Mouse (Mus musculus) layer of hippocampus, postnatal 10 days (tissue): ENCODE measurements at regions not wholly inside any gene's neighbourhood (a gene's known extent, or its start where the extent isn't known, plus 50 kb on each side); places are given as distances from the start of the nearest gene placed in this dataset.
"Not testable (repeated sequence)": the region's sequence is repeated elsewhere in the genome, so short reads cannot be mapped to it uniquely, and the experiment has no call there.

ENCODE experiments used
- DNase-seq, 2 experiments: peaks; one replicate each; pipeline ENCODE4 v3.0.0; 2021; ENCODE audit warnings: low spot score in 2 of 2

DNA sequence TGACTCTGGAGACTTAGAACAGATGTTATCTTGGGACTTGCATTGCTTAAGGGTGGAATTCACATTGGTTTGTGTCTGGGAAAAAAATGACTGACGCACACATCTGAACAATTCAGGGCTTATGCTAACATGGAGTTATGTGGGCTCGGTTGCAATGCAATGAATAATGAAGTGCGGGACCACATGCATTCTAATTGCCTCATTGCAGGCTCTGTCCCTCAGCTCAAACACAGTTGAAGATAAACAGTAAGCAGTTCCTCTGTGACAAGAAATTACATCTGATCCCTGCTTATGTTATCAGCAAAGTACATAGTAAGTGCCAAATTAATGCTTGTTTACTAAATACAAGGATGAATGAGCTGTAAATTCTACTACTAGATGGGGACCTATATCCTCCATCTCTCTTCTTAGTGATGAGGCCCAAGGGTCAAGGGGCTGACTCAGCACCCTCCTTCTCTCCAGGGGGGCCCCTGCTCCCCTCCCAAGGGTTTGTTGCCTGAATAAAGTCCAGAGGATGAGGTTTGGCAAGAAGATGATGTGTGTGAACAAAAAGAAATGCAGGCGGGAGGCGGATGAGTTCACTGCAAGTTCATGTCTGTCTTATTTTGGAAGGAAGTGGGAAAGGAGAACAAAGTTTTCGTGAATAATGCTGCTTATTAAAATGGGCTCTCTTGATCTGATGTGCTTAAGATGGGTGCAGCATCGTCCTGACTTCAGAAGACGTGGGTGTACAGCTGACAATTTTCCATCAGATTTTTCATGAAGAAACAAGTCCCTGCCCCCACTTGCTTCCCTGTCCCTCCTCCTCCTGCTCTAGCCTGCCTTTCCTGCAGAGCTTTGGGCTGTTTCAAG, 533.1 kb downstream of the Shisa9 start:
- DNase-seq: no peak

DNA sequence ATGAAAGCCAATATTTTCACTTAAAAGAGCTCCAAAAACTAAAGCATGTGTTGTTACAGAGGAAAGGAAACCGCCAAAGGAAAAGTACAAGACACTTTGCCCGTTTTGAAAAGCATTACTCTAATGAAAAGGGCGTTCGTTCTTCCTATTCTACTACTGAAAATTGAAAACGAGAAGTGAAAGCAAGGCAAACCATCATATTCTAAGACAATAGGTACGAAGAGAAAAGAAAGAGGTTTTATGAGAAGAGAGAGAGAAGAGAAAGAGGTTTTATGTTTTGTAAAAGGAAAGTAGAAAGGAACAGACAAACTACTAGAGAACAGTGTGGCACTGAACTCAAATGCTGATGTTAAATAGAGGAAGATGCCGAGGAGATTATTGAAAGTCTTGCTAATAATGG, 534.4 kb downstream of the Shisa9 start:
- no peak for DNase-seq

DNA sequence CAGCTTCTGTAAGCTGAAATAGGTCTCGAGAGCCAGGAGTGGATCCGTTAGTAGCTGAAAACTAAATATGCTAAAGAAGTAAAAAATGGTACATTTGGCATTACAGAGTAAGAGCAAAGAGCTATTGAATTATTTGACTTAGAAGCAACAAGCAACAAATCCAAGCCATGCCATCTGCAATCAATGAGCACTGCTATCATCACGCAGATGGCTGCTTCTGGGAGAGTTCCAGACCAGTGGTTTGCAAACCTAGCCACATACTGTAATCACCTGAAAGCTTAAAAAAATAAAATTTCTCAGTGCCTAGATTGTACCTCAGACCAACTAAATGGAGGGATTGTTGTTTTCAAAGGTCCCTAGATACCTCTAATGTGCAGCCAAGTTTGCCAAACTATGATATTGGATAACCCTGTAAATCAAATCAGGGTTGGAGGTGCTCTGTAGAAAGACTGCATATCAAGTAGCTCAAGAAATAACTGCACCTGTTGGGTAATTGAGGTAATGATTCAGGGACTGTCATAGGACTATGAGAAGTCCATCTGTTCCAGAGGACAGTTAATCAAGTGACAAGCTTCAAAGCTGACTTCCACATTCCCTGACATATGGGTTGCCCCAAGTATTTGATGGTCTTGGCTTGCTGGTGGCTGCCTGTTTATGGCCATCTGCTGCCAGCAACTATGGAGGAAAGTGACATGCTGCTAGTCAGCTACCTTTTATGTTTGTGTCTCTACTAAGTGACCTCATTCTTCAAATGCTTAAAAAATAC, 538.0 kb downstream of the Shisa9 start:
- peak; percentile 9 to 24 for DNase-seq

DNA sequence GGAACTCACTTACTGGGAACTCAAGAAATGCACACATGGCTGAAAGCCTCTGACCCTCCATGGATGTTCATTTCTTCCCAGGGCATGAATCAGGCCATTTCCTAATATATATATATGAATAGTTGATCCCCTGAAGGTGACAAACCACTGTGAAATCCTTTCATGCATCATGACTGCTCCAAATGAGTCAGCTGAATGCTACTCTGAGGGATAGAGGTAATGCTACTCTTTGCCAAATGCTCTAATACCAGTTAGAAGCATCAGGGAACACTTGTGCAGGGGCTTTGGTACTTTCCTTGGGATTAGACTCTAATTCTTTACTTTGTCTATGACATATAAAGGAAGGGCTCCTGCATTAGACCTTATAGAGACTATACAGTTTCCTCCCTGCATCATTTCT, 561.0 kb upstream of the Ercc4 start:
- DNase-seq: no peak

DNA sequence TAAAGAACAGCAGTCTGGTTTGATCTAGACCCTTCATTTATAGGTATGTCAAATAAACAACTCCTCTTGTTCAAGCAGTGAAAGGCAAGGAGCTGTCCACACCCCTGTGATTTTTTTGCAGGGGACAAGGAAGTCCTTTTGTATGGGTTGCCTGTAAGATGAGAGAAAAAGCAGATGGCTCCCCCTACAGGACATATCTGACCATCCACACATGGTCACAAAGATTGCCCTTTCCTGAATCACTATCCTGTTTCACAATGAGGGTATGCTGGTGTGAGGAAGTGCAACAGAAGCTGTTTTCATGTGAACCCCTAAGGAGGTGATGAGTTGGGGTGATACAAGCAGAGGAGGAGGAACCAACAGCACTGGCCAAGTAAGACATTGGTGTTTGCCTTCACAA, 520.6 kb upstream of the Ercc4 start:
- peak in 1 of 2 experiments; percentile 13 for DNase-seq

DNA sequence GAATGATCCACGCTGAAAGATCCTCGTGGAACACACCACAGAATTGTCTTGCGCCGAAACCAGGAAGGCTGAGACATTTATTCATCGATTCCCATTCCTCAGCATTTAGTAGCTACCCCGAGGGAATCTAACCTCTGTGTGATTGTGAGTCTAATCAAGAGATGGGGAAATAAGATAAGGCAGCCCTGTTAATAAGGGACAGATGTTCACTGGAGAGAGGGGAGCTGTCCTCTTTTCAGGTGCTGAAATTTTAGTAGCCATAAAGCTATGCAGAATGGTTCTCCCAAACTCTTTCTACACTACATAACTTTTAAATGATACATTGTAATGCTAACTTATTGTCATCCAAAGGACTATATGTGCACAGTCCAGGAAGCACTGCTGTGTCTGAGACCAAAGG, 501.2 kb upstream of the Ercc4 start:
- no peak for DNase-seq

DNA sequence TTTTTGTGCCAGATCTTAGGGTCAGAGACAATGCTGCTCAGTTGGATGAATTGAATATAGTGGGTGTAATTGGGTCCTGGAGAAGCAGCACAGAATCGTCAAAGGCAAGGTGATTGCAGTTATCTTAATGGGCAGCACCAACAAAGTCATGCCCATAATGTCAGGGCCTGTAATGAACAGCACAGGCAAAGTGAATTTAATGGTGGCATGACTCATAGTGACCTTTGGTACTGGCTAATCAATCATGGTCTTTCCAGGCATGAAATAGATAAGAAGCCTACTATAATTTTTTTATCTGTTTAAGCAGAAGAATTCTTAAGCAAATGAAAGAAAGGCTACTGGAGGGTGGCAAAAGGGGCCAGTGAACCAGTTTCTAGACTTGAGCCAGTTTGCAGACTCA, 498.4 kb upstream of the Ercc4 start:
- DNase-seq: no peak

DNA sequence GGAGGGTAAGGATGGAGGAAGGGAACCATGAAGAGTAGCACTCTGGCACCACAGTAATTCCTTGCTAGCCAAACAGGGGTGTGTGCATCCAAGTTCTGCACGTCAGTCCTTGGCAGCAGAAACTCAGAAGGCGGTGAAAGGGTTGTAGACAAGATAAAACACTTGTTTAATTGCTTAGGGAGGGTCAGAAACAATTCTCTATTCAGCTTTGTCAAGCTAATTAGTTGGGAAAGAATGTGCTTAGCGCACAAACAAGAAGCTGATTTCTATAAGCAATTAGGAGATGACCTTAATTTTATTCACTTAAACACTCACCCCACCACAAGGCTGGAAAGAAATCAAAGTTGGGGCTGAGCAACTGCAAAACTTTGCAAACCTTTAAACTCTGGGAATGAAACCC, 491.7 kb upstream of the Ercc4 start:
- DNase-seq: no peak

DNA sequence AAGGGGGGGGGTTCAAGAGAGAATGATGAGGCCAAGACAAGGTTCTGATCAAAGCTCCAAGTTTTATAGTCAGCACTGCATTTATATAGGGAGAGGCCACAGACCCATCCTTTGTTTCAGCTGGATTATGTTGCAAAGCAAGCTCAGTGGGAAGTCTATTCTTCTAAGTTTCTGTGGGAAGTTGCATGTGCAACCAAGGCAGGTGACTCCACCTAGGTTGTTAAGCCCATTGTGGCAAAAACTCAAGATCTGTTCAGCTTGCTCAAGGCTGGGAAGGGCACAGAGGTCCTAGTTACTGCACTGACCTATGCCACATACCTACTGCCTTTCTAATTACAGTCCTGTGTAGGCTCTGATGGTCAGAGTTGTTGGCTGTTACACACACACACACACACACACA, 477.0 kb upstream of the Ercc4 start:
- no peak for DNase-seq

DNA sequence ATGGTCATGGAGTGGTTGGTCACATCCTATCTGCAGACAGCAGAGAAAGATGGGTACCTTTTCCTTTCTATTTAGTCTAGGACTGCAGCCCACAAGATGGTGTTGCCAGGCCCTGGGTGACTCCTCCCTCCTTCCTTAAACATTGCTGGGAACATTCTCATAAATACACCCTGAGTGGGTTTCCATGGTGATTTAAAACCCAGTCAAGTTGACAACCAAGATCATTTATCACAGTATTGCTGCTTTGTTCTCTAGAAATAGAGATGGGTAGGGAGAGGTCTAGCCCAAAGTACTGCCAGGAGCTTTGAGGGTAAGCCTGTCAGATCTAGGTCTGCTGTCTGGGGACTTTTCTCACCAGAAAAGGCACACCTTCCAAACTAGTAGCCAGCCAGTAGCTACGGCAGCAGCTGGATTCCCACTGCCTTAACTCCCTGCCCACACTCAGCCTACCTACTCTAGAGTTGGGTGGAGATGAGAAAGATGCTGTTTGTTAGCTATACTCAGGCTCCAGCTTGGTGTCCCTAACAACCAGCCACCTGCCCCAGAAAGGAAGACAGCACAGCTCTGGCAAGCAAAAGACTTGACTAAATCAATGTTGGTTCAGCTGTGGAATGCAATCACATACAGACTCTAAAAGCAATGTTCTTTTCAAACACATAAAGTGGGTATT, 470.4 kb upstream of the Ercc4 start:
- peak; percentile 14 to 17 for DNase-seq

DNA sequence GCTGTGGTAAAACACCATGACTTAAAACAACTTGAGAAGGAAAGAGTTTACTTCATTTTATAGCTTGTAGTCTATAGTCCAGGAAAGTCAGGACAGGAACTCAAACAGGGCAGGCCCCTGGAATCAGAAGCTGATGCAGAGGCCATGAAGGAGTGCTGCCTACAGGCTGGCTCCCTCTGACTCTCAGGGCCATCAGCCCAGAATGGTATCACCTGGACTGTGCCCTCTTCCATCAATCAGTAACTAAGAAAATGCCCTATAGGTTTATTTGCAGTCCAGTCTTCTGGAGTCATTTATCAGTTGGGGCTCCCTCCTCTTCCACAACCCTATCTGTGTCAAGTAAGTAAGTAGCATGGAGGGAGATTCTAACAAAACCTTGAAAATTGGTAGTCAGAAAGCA, 466.4 kb upstream of the Ercc4 start:
- no peak for DNase-seq

DNA sequence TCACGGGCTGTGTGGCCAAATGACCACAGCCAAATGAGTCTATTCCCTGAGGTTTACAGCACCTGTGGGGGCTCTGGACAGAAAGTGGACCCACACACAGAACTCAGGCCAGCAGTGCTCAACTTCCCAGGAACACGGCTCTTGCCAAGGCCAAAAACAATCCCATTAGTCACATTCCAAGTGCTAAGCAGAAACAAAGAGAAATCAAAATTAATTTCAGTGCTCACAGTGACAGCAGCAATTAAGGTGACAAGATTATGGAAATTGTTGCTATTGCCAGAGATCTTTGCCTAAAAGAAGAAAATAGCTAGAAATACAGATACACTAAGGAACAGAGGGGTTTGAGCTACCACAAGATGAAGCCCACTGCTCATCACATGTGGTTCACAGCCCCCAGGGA, 464.9 kb upstream of the Ercc4 start:
- DNase-seq: no peak

DNA sequence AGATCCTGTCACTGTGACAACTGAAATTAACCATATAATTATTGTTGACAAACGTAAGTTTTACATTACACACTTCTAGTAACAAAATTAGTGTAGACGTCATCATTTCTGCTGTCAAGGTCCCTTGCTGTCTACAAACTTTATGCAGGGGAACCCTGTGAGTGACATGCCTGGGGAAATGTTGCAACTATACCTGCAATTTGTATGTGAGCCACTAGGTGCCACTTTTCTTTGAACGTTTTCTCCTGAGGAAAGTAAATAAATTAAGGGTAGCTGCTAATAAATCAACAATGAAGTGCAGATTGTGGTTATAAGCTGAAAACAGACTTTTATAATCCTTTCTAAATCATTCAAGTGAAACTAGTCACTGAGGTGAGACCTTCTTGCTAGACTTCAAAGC, 457.3 kb upstream of the Ercc4 start:
- no peak for DNase-seq

DNA sequence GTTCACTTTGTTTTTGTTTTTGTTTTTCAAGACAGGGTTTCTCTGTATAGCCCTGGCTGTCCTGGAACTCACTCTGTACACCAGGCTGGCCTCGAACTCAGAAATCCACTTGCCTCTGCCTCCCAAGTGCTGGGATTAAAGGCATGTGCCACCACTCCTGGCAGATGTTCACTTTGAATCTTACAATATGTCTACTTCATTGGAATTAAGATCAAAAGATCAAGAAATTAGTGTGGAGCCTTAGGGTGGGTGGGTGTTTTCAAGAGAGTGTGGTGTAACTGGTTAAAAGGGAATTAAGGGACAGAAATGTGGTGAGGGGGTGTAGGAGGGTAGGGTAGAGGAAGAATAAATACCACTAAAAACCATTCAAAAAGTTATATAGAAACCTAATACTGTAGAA, 435.8 kb upstream of the Ercc4 start:
- DNase-seq: not testable (repeated sequence)

DNA sequence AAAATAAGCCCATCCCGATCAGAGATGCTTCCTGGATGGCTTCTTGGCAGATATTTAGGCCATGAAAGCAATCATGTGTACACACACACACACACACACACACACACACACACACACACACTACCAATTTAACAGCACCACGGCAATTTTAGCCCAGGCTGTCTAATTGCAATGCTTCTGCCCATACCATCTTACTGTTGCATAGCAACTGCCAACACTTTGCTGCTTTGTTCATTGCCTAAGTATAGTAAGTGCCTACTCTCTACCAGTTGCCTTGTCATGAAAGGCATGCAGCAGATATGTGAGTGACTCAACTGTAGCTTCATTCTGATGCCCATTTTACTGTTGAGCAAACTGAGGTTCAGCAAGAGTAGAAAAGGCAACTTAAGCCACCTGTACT, 428.0 kb upstream of the Ercc4 start:
- no peak for DNase-seq

DNA sequence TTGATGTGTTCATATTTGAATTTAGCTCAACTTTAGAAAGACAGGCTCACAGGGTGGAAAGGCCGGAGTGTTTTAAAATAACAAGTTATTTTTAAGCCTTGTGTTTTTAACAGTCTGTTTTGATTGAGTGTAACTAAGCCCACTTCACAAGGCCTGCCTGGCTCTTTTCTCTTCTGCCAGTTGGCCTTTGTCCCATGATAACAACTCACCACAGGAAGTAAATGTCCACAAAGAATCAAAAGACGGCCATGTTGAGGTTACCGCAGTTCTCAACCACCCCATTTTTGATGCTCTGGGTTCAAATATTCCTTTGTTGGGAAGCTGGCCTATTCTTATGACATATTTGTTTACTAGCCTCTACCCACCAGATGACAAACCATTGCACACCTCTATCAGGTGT, 423.7 kb upstream of the Ercc4 start:
- no peak for DNase-seq

DNA sequence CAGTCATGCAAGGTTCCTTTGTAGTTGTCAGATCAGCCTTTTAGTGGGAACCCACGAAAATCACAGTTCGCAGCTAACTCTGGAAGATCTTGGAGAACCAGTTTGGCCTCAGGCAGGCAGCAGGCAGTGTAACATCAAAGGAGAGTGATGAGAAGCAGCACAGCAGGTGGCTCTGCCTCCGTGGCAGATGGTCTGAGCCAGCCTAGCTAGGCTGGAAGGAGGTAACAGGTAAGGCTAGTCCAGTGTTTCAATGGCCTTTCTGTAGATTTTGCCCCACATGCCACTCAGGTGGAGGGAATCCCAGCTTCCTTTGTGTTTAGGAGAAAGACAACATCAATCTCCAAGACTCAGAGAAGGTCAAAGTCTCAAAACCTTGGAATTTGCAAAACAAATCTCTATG, 417.7 kb upstream of the Ercc4 start:
- no peak for DNase-seq

DNA sequence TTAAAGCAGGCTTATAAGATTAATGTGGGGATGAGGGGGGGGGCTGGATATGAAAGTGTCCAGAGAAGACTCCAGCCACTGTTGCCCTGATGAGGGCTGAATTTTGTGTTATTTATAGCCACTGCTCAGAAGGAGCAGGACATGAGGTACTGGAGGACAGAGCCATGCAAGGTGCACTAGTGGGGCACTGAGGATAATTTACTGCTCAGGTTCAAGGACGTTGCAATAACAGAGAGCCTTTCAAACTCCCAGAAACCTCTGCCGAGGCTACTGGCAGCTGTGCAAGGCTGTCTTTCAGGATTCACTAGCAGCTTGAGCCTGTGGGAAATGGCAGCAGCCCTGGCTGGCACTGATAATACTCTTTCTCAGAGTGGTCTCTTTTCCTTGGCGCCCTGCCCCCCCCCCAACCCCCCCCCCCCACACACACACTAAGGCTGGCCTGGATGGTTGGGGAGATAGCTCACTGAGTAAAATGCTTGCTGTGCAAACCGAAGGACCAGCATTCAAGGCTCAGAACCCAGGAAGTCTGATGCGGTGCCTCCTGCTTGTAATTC, 416.7 kb upstream of the Ercc4 start:
- no peak for DNase-seq

DNA sequence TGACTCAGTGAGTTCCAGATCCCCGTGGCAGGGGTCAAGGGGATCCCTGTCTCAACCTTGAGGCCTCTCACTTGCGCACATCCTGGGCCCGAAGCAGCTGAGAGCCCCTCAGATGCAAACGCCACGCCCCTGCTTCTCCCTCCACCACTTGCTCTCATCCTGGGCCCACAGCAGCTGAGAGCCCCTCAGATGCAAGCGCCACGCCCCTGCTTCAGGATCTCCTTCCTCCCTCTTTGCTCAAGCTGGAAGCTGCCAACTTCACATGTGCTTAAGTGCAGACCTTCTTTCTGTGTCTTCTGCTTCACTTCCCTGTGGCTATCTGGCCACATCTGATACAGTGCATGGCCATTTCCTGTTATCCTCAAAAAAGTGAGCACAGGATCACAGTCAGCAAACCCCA, 416.1 kb upstream of the Ercc4 start:
- no peak for DNase-seq

DNA sequence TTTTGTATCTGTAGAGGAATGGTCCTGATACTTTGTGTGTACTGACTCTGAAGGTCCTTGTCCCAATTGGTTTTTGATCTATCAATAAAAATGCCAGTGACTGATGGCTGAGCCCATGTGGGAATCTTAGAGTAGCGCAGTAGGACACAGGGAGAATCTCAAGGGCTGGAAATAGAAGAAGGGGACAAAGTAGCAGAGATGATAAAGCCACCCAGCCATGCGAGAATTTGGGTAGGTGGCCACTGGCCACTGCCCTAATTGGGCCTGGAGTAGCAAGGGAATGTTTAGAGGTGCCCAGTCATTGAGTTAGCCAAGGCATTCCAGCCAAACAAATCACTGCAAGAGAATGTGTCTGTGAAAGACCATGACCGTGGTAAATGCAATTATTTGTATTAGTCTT, 414.8 kb upstream of the Ercc4 start:
- no peak for DNase-seq

DNA sequence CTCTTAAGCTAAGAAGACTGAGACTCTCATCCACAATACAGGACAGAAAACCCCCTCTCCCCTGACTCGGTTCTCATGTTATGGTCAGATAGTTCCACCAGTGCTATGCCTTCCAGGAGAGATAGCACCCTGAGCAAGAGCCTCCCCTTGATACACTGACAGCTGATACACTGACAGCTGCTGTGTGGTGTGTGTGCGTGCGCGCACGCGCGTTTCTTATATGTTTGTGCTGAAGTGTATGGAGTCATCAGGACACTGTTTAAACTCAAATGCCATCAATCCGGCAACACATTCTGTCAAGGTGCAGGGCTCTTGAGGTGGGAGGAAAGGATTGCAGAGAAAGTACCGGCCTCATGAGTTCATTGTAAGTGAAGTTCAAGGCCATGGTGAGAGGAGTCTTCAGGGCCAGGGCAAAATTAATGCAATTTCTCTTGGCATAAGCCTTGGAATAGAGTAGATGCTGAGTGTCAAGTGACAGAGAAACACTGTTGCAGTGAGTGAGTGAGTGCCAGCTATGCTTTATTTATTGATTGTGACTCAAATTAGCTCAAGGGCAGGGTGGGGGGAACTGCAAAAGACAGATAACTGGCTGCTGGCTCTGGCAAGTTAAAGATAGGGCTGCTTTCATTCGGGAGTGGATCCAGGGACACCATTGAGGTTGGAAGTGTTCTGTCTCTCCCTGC, 412.4 kb upstream of the Ercc4 start:
- DNase-seq: no peak
